Comparison of ENCODE assay signal across 14 mouse cellular contexts in the genomic region with DNA sequence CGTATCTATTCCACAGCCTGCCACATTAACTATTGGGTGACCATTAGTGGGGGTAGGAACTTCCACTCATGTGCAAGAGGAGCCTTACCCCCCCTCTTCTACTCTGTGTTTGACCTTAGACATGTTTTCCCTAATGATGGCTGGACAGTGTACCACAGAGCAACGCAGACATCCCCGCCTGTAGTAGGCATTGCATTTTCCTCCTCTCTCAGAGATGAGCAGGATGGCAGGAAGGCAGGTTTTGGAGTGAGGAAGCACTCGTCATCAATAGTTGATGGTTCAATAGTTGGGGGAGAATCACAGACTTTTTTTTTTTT. TPM values are rescaled to one million over a fixed set of nuclear protein-coding genes. Genes with fewer than 3 reads are reported as not detected.
"Had no signal": no experiment of that assay in that cellular context is flagged by ENCODE, and none has a peak within 500 bp of the region (broad histone marks: within the 10 kb centered on the region; RNA-seq: fewer than 3 reads in every experiment).

No protein-coding gene starts in this region.

- H3K9ac ChIP-seq: liver, embryonic 13.5 days; liver, postnatal 0 days; lung, embryonic 15.5 days had no signal

- H3K27ac ChIP-seq: left cerebral cortex, adult 2 months; liver, embryonic 13.5 days; lung, embryonic 15.5 days; macrophage had no signal

- DNase-seq: kidney, adult 8-10 months; kidney, postnatal 25 days; liver; liver, embryonic 13.5 days; liver, postnatal 0 days; lung, postnatal 14 days; right cerebral cortex, postnatal 14 days; thymus, postnatal 36 days had no signal

- H3K9me3 ChIP-seq: liver, embryonic 13.5 days; lung, embryonic 15.5 days; megakaryocyte, embryonic 14.5 days had no signal

- H3K4me3 ChIP-seq: left cerebral cortex, adult 2 months; liver, embryonic 13.5 days; lung, embryonic 15.5 days; megakaryocyte, embryonic 14.5 days had no signal

- H3K36me3 ChIP-seq: liver, embryonic 13.5 days; lung, embryonic 15.5 days had no signal

- H3K4me2 ChIP-seq: liver, embryonic 13.5 days; lung, embryonic 15.5 days had no signal

- ATAC-seq: intestine, postnatal 0 days; liver, postnatal 0 days; midbrain, embryonic 16.5 days had no signal

- H3K4me1 ChIP-seq: liver, embryonic 13.5 days; lung, embryonic 15.5 days; megakaryocyte, embryonic 14.5 days had no signal

RNA-seq across cellular contexts. Expression of a gene that starts 52.1 kb away (rescaled TPM):
- polyA plus RNA-seq: intestine, postnatal 0 days; liver, embryonic 13.5 days; liver, postnatal 0 days; macrophage had no signal
